Mouse (Mus musculus): ENCODE measurements around the gene Slc37a4. TPM values are rescaled to one million over a fixed set of nuclear protein-coding genes. Genes with fewer than 3 reads are reported as not detected.

Gene Slc37a4
- 32.4 TPM for polyA plus RNA-seq (2014; fragmentation: Illumina TruSeq; extraction: RNeasy Lipid Tissue Mini Kit (QIAGEN cat#74804); ENCODE audit: low read depth, low replicate concordance)

DNA sequence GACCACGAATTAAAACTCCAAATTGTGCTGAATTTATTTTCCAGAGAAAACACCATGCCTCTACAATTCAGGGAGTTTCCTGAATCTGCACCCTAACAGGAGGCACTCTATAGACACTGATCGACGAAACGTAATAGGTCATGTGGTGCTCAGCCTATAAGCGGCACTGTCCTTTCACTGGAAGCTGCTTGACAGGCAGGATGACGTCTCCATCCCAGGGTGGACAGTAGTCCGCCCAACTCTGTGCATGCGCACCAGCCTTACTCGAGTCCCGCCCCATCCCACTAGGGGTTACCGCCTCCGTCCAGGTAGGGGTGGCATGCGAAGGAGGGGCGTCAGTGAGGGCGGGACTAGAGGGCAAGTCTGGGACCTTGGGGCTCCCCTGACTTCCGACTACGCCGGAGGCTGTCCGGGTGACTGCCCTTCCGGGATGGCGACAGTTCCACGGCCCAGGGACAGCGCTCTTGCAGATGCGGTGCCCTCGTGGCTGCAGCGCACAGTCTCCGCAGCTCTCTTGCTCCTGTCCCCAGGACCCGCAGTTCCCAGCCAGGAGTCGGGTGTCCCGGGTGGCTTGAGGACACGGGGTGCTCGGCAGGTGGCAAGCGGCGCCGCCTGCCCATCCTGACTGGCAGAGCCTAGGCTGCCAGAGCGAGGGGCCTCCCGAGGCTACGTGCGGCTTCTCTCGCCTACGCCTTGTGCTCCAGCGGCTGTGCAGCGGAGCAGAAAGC is at the start of gene Slc37a4:
Slc37a4 (plus strand) TSS at position 169 of the 728 bp plus-strand sequence.

DNA sequence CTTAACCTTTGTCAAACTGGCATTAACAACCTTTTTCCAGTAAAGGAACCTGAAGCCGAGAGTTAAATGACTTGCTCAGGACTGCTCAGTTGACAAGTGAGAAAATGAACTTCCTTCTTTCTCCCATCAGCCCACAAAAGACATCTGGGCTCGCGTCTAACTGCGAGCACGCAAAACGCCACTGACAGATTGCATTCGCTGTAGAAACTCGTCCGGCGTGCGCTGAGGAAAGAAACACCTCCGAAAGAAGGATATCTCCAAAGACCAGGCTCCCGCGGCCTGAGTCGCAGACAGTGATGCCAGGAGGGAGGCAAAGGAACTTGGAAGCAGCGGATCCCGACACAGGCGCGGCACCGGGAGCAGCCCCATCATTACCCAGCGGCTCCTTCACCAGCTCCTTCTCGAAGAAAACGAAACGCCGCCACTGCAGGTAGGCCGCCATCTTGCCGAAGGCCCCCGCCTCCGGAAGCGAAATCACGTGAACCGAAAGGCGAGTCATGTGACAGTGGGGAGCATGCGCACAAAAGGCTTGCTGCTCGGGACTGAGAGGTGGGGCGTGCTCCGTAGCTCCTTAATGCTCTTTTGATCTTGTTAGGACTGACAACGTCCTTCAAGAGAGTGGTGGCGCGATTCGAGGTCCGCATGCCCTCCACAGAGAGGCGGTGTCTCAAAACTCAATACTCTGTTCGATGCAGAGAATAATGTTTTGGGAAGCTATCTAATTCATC is 35.3 kb upstream of the Slc37a4 start, which contains the start of gene Vps11:
Vps11 (minus strand) TSS at position 481 of the 728 bp plus-strand sequence.

DNA sequence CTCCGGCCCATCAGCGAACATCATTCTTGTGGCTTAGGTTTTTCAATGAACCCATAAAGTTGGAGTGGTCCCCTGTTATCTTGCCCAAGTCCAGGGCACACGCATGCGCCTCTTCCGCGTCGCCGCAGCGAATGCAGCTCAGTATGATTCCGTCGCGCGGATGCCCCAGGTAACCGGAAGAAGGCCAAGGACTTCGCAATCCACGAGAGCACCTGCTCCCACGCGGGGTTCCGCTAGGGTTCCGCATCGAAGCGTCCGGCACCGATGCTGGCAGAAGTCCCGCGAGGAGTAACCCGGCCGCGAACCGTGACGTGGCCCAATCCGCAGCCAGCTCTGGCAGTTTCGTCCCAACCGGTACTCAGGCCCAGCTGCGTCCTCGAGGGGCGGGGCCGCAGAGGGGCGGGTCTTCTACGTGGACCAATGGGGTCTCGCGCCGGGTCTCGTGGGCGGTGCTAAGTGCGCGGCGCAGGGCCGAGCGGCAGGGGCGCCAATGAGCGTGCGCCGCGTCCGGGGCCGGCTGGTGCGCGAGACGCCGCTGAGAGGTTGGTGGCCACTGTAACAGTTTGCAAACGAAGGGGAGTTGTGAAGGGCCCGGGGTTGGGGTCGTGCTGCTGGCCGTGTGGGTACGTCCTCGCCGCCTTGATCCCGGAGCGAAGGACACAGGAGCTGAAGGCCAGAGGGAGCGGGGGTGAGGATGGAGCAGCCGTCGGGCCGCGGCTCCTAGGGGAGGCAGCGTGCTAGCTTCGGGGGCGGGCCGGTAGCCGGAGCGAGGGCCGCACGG is 17.4 kb upstream of the Slc37a4 start, which contains the start of gene Hyou1:
Hyou1 (plus strand) TSS at position 437 of the 781 bp plus-strand sequence.

DNA sequence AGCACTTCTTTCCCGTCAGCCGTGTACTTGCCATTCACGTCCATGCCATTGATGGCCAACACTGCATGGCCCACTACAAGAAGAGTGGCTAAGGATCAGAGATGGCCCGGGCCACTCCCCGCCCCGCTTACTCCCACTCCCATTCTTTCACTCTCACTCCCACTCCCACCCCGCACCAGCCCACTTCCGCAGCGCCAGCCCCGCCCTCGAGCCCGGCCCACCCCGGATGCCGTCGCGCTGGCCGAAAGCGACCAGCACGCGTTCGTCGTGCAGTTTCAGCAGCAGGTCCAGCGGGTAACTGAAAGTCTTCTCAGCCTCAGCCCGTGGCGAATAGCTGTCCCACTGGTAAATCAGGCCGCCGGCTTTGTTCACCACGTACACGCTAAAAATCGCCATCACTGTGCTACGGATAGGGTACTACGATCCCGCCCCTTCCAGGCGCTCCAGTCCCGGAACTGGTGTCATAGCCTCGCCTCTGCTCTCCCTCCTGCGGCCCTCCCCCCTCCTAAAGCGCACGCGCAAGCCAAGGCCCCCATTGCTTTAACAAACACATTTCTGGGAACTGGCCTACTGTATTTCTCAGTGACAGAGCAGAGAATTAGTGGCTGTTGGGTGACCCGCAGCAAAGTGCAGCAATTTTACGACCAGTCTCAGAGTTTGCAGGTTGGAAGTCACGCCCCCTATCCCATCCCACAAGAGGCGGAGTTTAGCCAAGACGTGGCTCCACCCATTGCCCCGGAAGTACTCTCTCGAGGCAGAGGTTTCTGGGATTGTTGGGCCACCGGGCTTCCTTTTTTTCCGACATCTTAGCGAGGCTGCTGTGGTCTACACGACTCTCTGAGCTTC is 10.5 kb downstream of the Slc37a4 start, which contains the start of the genes Rps25 and Trappc4:
Rps25 (plus strand) TSS at position 234 of the 846 bp plus-strand sequence.
Trappc4 (minus strand) TSS at position 695 of the 846 bp plus-strand sequence.

DNA sequence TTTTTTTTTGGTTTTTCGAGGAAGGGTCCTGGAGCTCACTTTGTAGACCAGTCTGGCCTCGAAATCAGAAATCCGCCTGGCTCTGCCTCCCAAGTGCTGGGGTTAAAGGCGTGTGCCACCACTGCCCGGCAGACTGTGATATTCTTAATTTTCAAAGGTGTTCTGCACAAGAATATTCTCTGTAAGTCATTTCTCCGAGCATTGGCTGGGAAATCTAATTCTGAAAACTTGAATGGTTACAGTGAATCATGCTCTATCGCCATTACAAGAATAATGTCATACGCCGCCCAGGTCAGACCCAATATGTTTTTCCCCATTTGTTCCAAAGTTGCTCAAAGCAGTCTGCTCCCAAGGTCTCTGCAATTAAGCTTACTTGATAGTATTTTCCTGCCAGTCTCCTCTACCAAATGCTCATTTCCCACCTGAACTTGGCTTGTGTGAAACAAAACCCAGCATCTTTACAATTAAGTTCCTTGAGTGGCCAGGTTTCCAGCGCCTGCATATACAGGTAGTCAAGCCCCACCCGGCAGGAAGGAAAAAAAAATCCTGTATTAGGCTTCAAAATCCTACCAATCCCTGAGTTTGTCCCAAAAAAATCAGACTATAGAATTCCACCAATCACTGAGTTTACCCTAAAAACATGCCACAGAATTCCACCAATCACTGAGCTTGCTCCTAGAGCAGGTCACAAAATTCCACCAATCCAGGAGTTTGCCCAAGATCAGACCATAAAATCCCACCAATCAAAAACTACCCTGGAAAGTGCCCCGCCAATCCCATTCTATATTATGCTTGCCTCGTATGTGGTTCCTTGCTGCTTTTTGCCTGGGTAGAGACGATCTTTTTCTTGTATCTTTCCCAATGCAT is 22.1 kb downstream of the Slc37a4 start, which contains the start of gene Ccdc84:
Ccdc84 (minus strand) TSS at position 51 of the 867 bp plus-strand sequence.

DNA sequence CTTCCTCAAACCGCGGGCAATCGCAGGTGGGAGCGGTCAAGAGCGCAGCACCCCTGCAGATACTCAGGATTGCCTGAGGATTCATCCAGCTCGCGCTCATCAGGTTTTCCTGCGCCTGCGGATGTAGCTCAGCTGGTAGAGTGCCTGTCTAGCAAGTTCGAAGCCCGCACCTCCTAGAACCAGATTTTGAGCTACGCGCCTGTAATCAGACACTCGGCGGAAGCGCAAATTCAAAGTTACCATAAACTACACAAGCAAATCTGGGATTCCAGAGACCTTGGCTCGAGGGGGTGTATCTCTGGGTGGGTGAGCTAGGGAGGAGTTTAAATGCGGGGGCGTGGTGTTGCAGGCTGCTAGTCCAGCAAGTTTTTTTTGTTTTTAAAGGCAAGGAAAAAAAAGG is 44.3 kb downstream of the Slc37a4 start, which contains the start of gene Foxr1:
Foxr1 (minus strand) TSS at position 176 of the 400 bp plus-strand sequence.

Other genes starting within 250 kb of the Slc37a4 start
- 5.1 TPM for gene Cbl, start 162.8 kb upstream of the Slc37a4 start, polyA plus RNA-seq (2014; fragmentation: Illumina TruSeq; extraction: RNeasy Lipid Tissue Mini Kit (QIAGEN cat#74804); ENCODE audit: low read depth, low replicate concordance)
- not detected for gene Ccdc153, start 156.2 kb upstream of the Slc37a4 start, polyA plus RNA-seq (2014; fragmentation: Illumina TruSeq; extraction: RNeasy Lipid Tissue Mini Kit (QIAGEN cat#74804); ENCODE audit: low read depth, low replicate concordance)
- not detected for gene Pdzd3, start 145.4 kb upstream of the Slc37a4 start, polyA plus RNA-seq (2014; fragmentation: Illumina TruSeq; extraction: RNeasy Lipid Tissue Mini Kit (QIAGEN cat#74804); ENCODE audit: low read depth, low replicate concordance)
- 0.34 TPM for gene Nlrx1, start 128.3 kb upstream of the Slc37a4 start, polyA plus RNA-seq (2014; fragmentation: Illumina TruSeq; extraction: RNeasy Lipid Tissue Mini Kit (QIAGEN cat#74804); ENCODE audit: low read depth, low replicate concordance)
- gene Abcg4, start 108.2 kb upstream of the Slc37a4 start, polyA plus RNA-seq (2014; fragmentation: Illumina TruSeq; extraction: RNeasy Lipid Tissue Mini Kit (QIAGEN cat#74804); ENCODE audit: low read depth, low replicate concordance): not detected
- 6.5 TPM for gene Hinfp, start 91.2 kb upstream of the Slc37a4 start, polyA plus RNA-seq (2014; fragmentation: Illumina TruSeq; extraction: RNeasy Lipid Tissue Mini Kit (QIAGEN cat#74804); ENCODE audit: low read depth, low replicate concordance)
- gene C2cd2l, start 76.6 kb upstream of the Slc37a4 start, polyA plus RNA-seq (2014; fragmentation: Illumina TruSeq; extraction: RNeasy Lipid Tissue Mini Kit (QIAGEN cat#74804); ENCODE audit: low read depth, low replicate concordance): 2.1 TPM
- 14.6 TPM for gene Dpagt1, start 70.8 kb upstream of the Slc37a4 start, polyA plus RNA-seq (2014; fragmentation: Illumina TruSeq; extraction: RNeasy Lipid Tissue Mini Kit (QIAGEN cat#74804); ENCODE audit: low read depth, low replicate concordance)
- gene H2afx, start 62.2 kb upstream of the Slc37a4 start, polyA plus RNA-seq (2014; fragmentation: Illumina TruSeq; extraction: RNeasy Lipid Tissue Mini Kit (QIAGEN cat#74804); ENCODE audit: low read depth, low replicate concordance): 1.0 TPM
- gene Hmbs, start 52.6 kb upstream of the Slc37a4 start, polyA plus RNA-seq (2014; fragmentation: Illumina TruSeq; extraction: RNeasy Lipid Tissue Mini Kit (QIAGEN cat#74804); ENCODE audit: low read depth, low replicate concordance): 36.4 TPM
- 8.1 TPM for gene Vps11, start 35.2 kb upstream of the Slc37a4 start, polyA plus RNA-seq (2014; fragmentation: Illumina TruSeq; extraction: RNeasy Lipid Tissue Mini Kit (QIAGEN cat#74804); ENCODE audit: low read depth, low replicate concordance)
- gene Hyou1, start 17.4 kb upstream of the Slc37a4 start, polyA plus RNA-seq (2014; fragmentation: Illumina TruSeq; extraction: RNeasy Lipid Tissue Mini Kit (QIAGEN cat#74804); ENCODE audit: low read depth, low replicate concordance): 21.1 TPM
- gene Rps25, start 10.3 kb downstream of the Slc37a4 start, polyA plus RNA-seq (2014; fragmentation: Illumina TruSeq; extraction: RNeasy Lipid Tissue Mini Kit (QIAGEN cat#74804); ENCODE audit: low read depth, low replicate concordance): 495 TPM
- 20.4 TPM for gene Trappc4, start 10.7 kb downstream of the Slc37a4 start, polyA plus RNA-seq (2014; fragmentation: Illumina TruSeq; extraction: RNeasy Lipid Tissue Mini Kit (QIAGEN cat#74804); ENCODE audit: low read depth, low replicate concordance)
- 16.2 TPM for gene Ccdc84, start 21.7 kb downstream of the Slc37a4 start, polyA plus RNA-seq (2014; fragmentation: Illumina TruSeq; extraction: RNeasy Lipid Tissue Mini Kit (QIAGEN cat#74804); ENCODE audit: low read depth, low replicate concordance)
- not detected for gene Foxr1, start 44.3 kb downstream of the Slc37a4 start, polyA plus RNA-seq (2014; fragmentation: Illumina TruSeq; extraction: RNeasy Lipid Tissue Mini Kit (QIAGEN cat#74804); ENCODE audit: low read depth, low replicate concordance)
- not detected for gene Upk2, start 58.1 kb downstream of the Slc37a4 start, polyA plus RNA-seq (2014; fragmentation: Illumina TruSeq; extraction: RNeasy Lipid Tissue Mini Kit (QIAGEN cat#74804); ENCODE audit: low read depth, low replicate concordance)
- gene Bcl9l, start 86.0 kb downstream of the Slc37a4 start, polyA plus RNA-seq (2014; fragmentation: Illumina TruSeq; extraction: RNeasy Lipid Tissue Mini Kit (QIAGEN cat#74804); ENCODE audit: low read depth, low replicate concordance): 0.82 TPM
- gene Cxcr5, start 165.0 kb downstream of the Slc37a4 start, polyA plus RNA-seq (2014; fragmentation: Illumina TruSeq; extraction: RNeasy Lipid Tissue Mini Kit (QIAGEN cat#74804); ENCODE audit: low read depth, low replicate concordance): 0.24 TPM
- 60.4 TPM for gene Ddx6, start 208.0 kb downstream of the Slc37a4 start, polyA plus RNA-seq (2014; fragmentation: Illumina TruSeq; extraction: RNeasy Lipid Tissue Mini Kit (QIAGEN cat#74804); ENCODE audit: low read depth, low replicate concordance)